15 mouse cellular contexts compared by ENCODE assay signal in genomic region chr10:43648815-43649447, GRCm38 (mm10).
DNase-seq lines count a peak whose midpoint lies in the region; ATAC-seq lines count a peak whose summit lies in the region.
"Had no signal": no experiment of that assay in that cellular context is flagged by ENCODE, and none has a peak within 500 bp of the region (broad histone marks: within the 10 kb centered on the region; RNA-seq: fewer than 3 reads in every experiment).

No protein-coding gene starts in this region.

- 37% methylated on average over 6 of the region's 6 CpGs for WGBS in heart, embryonic 12.5 days
- WGBS in embryonic facial prominence, embryonic 11.5 days, result 71% methylated on average over 6 of the region's 6 CpGs
- WGBS in liver, embryonic 13.5 days (ENCODE audit: insufficient replicate concordance), result 41% methylated on average over 6 of the region's 6 CpGs

- H3K4me2 ChIP-seq in heart, embryonic 12.5 days, result no peak overlapping the region
- H3K4me2 ChIP-seq in embryonic facial prominence, embryonic 11.5 days (ENCODE audit: low read depth, low read length), result no peak overlapping the region
- no peak overlapping the region for H3K4me2 ChIP-seq in liver, embryonic 13.5 days
- H3K4me2 ChIP-seq: intestine, embryonic 15.5 days; neural tube, embryonic 12.5 days had no signal

- peaks cover 23% of the 10 kb centered on the region for H3K4me1 ChIP-seq in heart, embryonic 12.5 days (replicated peaks)
- H3K4me1 ChIP-seq in embryonic facial prominence, embryonic 11.5 days (ENCODE audit: control insufficient read depth, insufficient read depth, low read length), result no peaks in the 10 kb centered on the region
- peaks cover 48% of the 10 kb centered on the region for H3K4me1 ChIP-seq in liver, embryonic 13.5 days (replicated peaks)
- H3K4me1 ChIP-seq: intestine, embryonic 15.5 days; neural tube, embryonic 12.5 days had no signal

- no peak for DNase-seq in heart, adult 9 months (ENCODE audit: low spot score in 2 of 2)
- peak; percentile 33 for DNase-seq in embryonic facial prominence, embryonic 11.5 days (ENCODE audit: low spot score)
- DNase-seq in liver, embryonic 13.5 days, result no peak
- DNase-seq in cerebellum, adult 9-11 months, result no peak
- no peak for DNase-seq in thymus, adult 18-20 months
- DNase-seq in kidney, postnatal 14 days, result no peak
- DNase-seq: B cell, adult 2 months; cerebellum, postnatal 25 days; right cerebral cortex, postnatal 14 days; thymus, postnatal 4 days had no signal

- ATAC-seq in heart, embryonic 12.5 days (ENCODE audit: insufficient number of reproducible peaks, low FRiP score), result 0 out of 2 replicates have a peak, but pooled peaks have one; percentile 51
- ATAC-seq in embryonic facial prominence, embryonic 11.5 days (replicated peaks; ENCODE audit: insufficient number of reproducible peaks, low FRiP score, low TSS enrichment, low read depth), result no peak
- peak; percentile 67 for ATAC-seq in liver, embryonic 13.5 days (ENCODE audit: low read depth)
- ATAC-seq: intestine, embryonic 15.5 days had no signal

- H3K9me3 ChIP-seq in heart, embryonic 12.5 days (replicated peaks), result no peaks in the 10 kb centered on the region
- no peaks in the 10 kb centered on the region for H3K9me3 ChIP-seq in embryonic facial prominence, embryonic 11.5 days (replicated peaks; ENCODE audit: control insufficient read depth, low read length)
- no peaks in the 10 kb centered on the region for H3K9me3 ChIP-seq in liver, embryonic 13.5 days (replicated peaks)
- H3K9me3 ChIP-seq: hindbrain, embryonic 10.5 days; intestine, embryonic 15.5 days; neural tube, embryonic 12.5 days had no signal

- no peak overlapping the region for H3K9ac ChIP-seq in heart, embryonic 12.5 days
- H3K9ac ChIP-seq in embryonic facial prominence, embryonic 11.5 days (replicated peaks; ENCODE audit: low read length), result no peak overlapping the region
- H3K9ac ChIP-seq in liver, embryonic 13.5 days, result peak overlapping the region; percentile 14; the same call in 1 of the 2 replicates
- H3K9ac ChIP-seq: intestine, embryonic 15.5 days; neural tube, embryonic 12.5 days had no signal

- H3K27me3 ChIP-seq in heart, embryonic 12.5 days (replicated peaks), result no peaks in the 10 kb centered on the region
- H3K27me3 ChIP-seq in embryonic facial prominence, embryonic 11.5 days (ENCODE audit: control insufficient read depth, insufficient read depth, low read length), result no peaks in the 10 kb centered on the region
- H3K27me3 ChIP-seq in liver, embryonic 13.5 days, result no peaks in the 10 kb centered on the region
- H3K27me3 ChIP-seq: intestine, embryonic 15.5 days; neural tube, embryonic 12.5 days had no signal

- H3K36me3 ChIP-seq in heart, embryonic 12.5 days, result no peaks in the 10 kb centered on the region
- H3K36me3 ChIP-seq in embryonic facial prominence, embryonic 11.5 days (replicated peaks; ENCODE audit: control insufficient read depth, insufficient read depth, low read depth, low read length), result no peaks in the 10 kb centered on the region
- no peaks in the 10 kb centered on the region for H3K36me3 ChIP-seq in liver, embryonic 13.5 days
- H3K36me3 ChIP-seq: hindbrain, embryonic 10.5 days; intestine, embryonic 15.5 days; neural tube, embryonic 12.5 days had no signal

- no peak overlapping the region for H3K27ac ChIP-seq in heart, embryonic 12.5 days (ENCODE audit: poor library complexity, severe bottlenecking)
- no peak overlapping the region for H3K27ac ChIP-seq in embryonic facial prominence, embryonic 11.5 days (replicated peaks; ENCODE audit: low read depth, low read length)
- H3K27ac ChIP-seq in liver, embryonic 13.5 days, result peak overlapping the region; percentile 81
- H3K27ac ChIP-seq: hindbrain, embryonic 10.5 days; intestine, embryonic 15.5 days; neural tube, embryonic 12.5 days had no signal

- H3K4me3 ChIP-seq in heart, embryonic 12.5 days, result no peak overlapping the region
- H3K4me3 ChIP-seq in embryonic facial prominence, embryonic 11.5 days (ENCODE audit: low read depth, low read length), result no peak overlapping the region
- H3K4me3 ChIP-seq in liver, embryonic 13.5 days (replicated peaks), result no peak overlapping the region
- H3K4me3 ChIP-seq: erythroblast, embryonic 14.5 days; hindbrain, embryonic 10.5 days; intestine, embryonic 15.5 days; neural tube, embryonic 12.5 days had no signal
